Mouse (Mus musculus) bone marrow, adult 2 months (tissue): ENCODE measurements at regions not wholly inside any gene's neighbourhood (a gene's known extent, or its start where the extent isn't known, plus 50 kb on each side); places are given as distances from the start of the nearest gene placed in this dataset.

ENCODE experiments used
- CTCF ChIP-seq: fragments of 200-500 bp; IDR thresholded peaks from 2 replicates; pipeline ENCODE4 v1.5.1; 2011; ENCODE audit warnings: low read length, control low read depth; ENCODE audit not compliant: control insufficient read depth, insufficient read depth
- POLR2A ChIP-seq: fragments of 200-500 bp; IDR thresholded peaks from 2 replicates; pipeline ENCODE4 v1.6.1; 2011; ENCODE audit warnings: low read depth, mild to moderate bottlenecking, control low read depth, low read length, borderline replicate concordance; ENCODE audit not compliant: control insufficient read depth

GRCm38 (mm10) chr8:79575175-79575734, 64.2 kb upstream of the Otud4 start:
- TF ChIP-seq CTCF (no peak), POLR2A (no peak)
